Mouse (Mus musculus) adipocyte (in vitro differentiated cells): Measurements from ENCODE around the gene Fam131b.

Experiments
- DNase-seq: peaks from one replicate; pipeline ENCODE4 v3.0.0-alpha.2; 2016; ENCODE audit warnings: low spot score

Gene Fam131b

GRCm38 (mm10) chr6:42328757-42329156 is 4.3 kb upstream of the Fam131b start:
- no peak for DNase-seq

- DNase-seq = no peak
These were observed 2.1 kb upstream of the Fam131b start for GRCm38 (mm10) chr6:42326509-42326908.

- DNase-seq = peak; percentile 86
These were observed 796 bp upstream of the Fam131b start for GRCm38 (mm10) chr6:42325268-42325609.

GRCm38 (mm10) chr6:42324067-42324481 is 369 bp downstream of the Fam131b start:
- no peak for DNase-seq

GRCm38 (mm10) chr6:42323371-42324066 is 924 bp downstream of the Fam131b start:
- DNase-seq = no peak

- DNase-seq = no peak
These were observed 6.2 kb downstream of the Fam131b start for GRCm38 (mm10) chr6:42318293-42318692.

- DNase-seq = no peak
These were observed 13.9 kb downstream of the Fam131b start for GRCm38 (mm10) chr6:42310427-42311053.

- no peak for DNase-seq
These were observed 14.5 kb downstream of the Fam131b start for GRCm38 (mm10) chr6:42309816-42310378.

GRCm38 (mm10) chr6:42299362-42299761 is 25.1 kb downstream of the Fam131b start:
- DNase-seq = peak; percentile 43

GRCm38 (mm10) chr6:42295549-42296094 is 28.8 kb downstream of the Fam131b start:
- peak; percentile 66 for DNase-seq

GRCm38 (mm10) chr6:42293327-42293726 is 31.1 kb downstream of the Fam131b start:
- DNase-seq = no peak

- DNase-seq = no peak
These were observed 36.9 kb downstream of the Fam131b start for GRCm38 (mm10) chr6:42287562-42287961.

GRCm38 (mm10) chr6:42286448-42286847 is 38.0 kb downstream of the Fam131b start, which contains the start of gene Clcn1:
Clcn1 (plus strand) TSS chr6:42286685.
- no peak for DNase-seq

GRCm38 (mm10) chr6:42282865-42283528 is 41.4 kb downstream of the Fam131b start:
- no peak for DNase-seq

- no peak for DNase-seq
These were observed 48.3 kb downstream of the Fam131b start for GRCm38 (mm10) chr6:42276151-42276550.

GRCm38 (mm10) chr6:42270817-42271216 is 53.6 kb downstream of the Fam131b start:
- no peak for DNase-seq

GRCm38 (mm10) chr6:42265391-42266330 is 58.8 kb downstream of the Fam131b start:
- peak; percentile 38 for DNase-seq
